Mouse (Mus musculus) midbrain, embryonic 11.5 days (tissue): ENCODE data around the gene Nrbp1. TPM values are rescaled to one million over a fixed set of nuclear protein-coding genes. Genes with fewer than 3 reads are reported as not detected.

Experiments used
- ATAC-seq: fragments of 200-750 bp; cut with Nextera tagmentation; 2 replicates; pipeline ENCODE4 v1.8.0; 2017; ENCODE audit warnings: moderate TSS enrichment, moderate library complexity; ENCODE audit not compliant: low FRiP score
- DNase-seq: peaks from one replicate; pipeline ENCODE4 v3.0.0; 2015; ENCODE audit warnings: low spot score; ENCODE audit errors: missing footprints
- H3K27ac ChIP-seq: fragments of 300-500 bp; sonication (generic); 2 replicates; pipeline ENCODE4 v1.5.1; 2014; ENCODE audit warnings: low read depth, low read length
- H3K27me3 ChIP-seq: fragments of 300-500 bp; sonication (generic); 2 replicates; pipeline ENCODE4 v1.6.1; 2014; ENCODE audit warnings: mild to moderate bottlenecking, low read length, moderate library complexity, mixed read lengths; ENCODE audit not compliant: control insufficient read depth, insufficient read depth
- H3K36me3 ChIP-seq: fragments of 300-500 bp; sonication (generic); 2 replicates; pipeline ENCODE4 v1.6.1; 2014; ENCODE audit warnings: mild to moderate bottlenecking, low read length, moderate library complexity, mixed read lengths; ENCODE audit not compliant: control insufficient read depth, insufficient read depth
- H3K4me1 ChIP-seq: fragments of 300-500 bp; sonication (generic); 2 replicates; pipeline ENCODE4 v1.6.1; 2014; ENCODE audit warnings: low read length; ENCODE audit not compliant: control insufficient read depth, insufficient read depth
- H3K4me2 ChIP-seq: fragments of 300-500 bp; sonication (generic); 2 replicates; pipeline ENCODE4 v1.6.1; 2014; ENCODE audit warnings: mild to moderate bottlenecking, moderate library complexity
- H3K4me3 ChIP-seq: fragments of 300-500 bp; sonication (generic); 2 replicates; pipeline ENCODE4 v1.5.1; 2014; ENCODE audit warnings: low read depth, low read length
- H3K9ac ChIP-seq: fragments of 300-500 bp; sonication (generic); 2 replicates; pipeline ENCODE4 v1.6.1; 2014; ENCODE audit warnings: low read length
- H3K9me3 ChIP-seq: fragments of 300-500 bp; sonication (generic); 2 replicates; pipeline ENCODE4 v1.6.1; 2016; ENCODE audit warnings: low read length; ENCODE audit not compliant: control insufficient read depth
- WGBS: fragments of 180-500 bp; shearing (Covaris S2); extraction: QIAGEN DNeasy Blood & Tissue Kit; methylation state at CpG from one replicate; pipeline ENCODE4 v1.1.7; 2014; 5-methylcytosine and 5-hydroxymethylcytosine counted together
- polyA plus RNA-seq: library from polyadenylated mRNA; unstranded; fragments of >200 nt; fragmentation: Nextera tagmentation; extraction: Ambion mirVana; gene quantifications from 2 replicates; pipeline ENCODE4 v1.2.1, GENCODE M21; 2014

Nrbp1 gene
- polyA plus RNA-seq, 1 experiment from 2014 or later: 148 TPM

- Histone ChIP-seq H3K27ac (no peak overlapping the region), H3K27me3 (no peaks in the 10 kb centered on the region), H3K4me3 (no peak overlapping the region), H3K9ac (no peak overlapping the region), H3K4me2 (no peak overlapping the region), H3K9me3 (peaks cover 4% of the 10 kb centered on the region), H3K4me1 (peaks cover 17% of the 10 kb centered on the region), H3K36me3 (peaks cover 33% of the 10 kb centered on the region)
- ATAC-seq: no peak
- WGBS: 96% methylated on average over 12 of the region's 12 CpGs
- DNase-seq: peak; percentile 28
These were observed 43.6 kb upstream of the Nrbp1 start for GRCm38 (mm10) chr5:31197072-31197471.

- WGBS: 90% methylated on average over 9 of the region's 9 CpGs
- peaks cover 20% of the 10 kb centered on the region for H3K4me1 ChIP-seq
- peaks cover 4% of the 10 kb centered on the region for H3K9me3 ChIP-seq
- no peak overlapping the region for H3K27ac ChIP-seq
- H3K4me2 ChIP-seq: no peak overlapping the region
- DNase-seq (peak; percentile 81), ATAC-seq (no peak)
- peaks cover 33% of the 10 kb centered on the region for H3K36me3 ChIP-seq
- no peak overlapping the region for H3K4me3 ChIP-seq
- H3K9ac ChIP-seq: no peak overlapping the region
- H3K27me3 ChIP-seq: no peaks in the 10 kb centered on the region
These were observed 42.5 kb upstream of the Nrbp1 start for GRCm38 (mm10) chr5:31198170-31198569.

GRCm38 (mm10) chr5:31198616-31199320, 41.9 kb upstream of the Nrbp1 start:
- peaks cover 33% of the 10 kb centered on the region for H3K36me3 ChIP-seq
- H3K27me3 ChIP-seq: no peaks in the 10 kb centered on the region
- peak; percentile 81 for DNase-seq
- H3K9me3 ChIP-seq: peaks cover 4% of the 10 kb centered on the region
- no peak overlapping the region for H3K4me3 ChIP-seq
- peaks cover 19% of the 10 kb centered on the region for H3K4me1 ChIP-seq
- no peak overlapping the region for H3K27ac ChIP-seq
- ATAC-seq: no peak
- WGBS: 87% methylated on average over 5 of the region's 5 CpGs
- H3K4me2 ChIP-seq: no peak overlapping the region
- no peak overlapping the region for H3K9ac ChIP-seq

GRCm38 (mm10) chr5:31199321-31199892, 41.3 kb upstream of the Nrbp1 start:
- Histone ChIP-seq H3K9ac (no peak overlapping the region), H3K4me3 (no peak overlapping the region), H3K4me2 (no peak overlapping the region), H3K36me3 (peaks cover 33% of the 10 kb centered on the region), H3K27ac (no peak overlapping the region), H3K27me3 (no peaks in the 10 kb centered on the region), H3K4me1 (peaks cover 13% of the 10 kb centered on the region), H3K9me3 (peaks cover 4% of the 10 kb centered on the region)
- 95% methylated on average over 19 of the region's 19 CpGs for WGBS
- DNase-seq (peak; percentile 74), ATAC-seq (no peak)

- Histone ChIP-seq H3K4me3 (no peak overlapping the region), H3K27ac (no peak overlapping the region), H3K36me3 (peaks cover 33% of the 10 kb centered on the region), H3K9ac (no peak overlapping the region), H3K4me1 (peaks cover 12% of the 10 kb centered on the region), H3K27me3 (no peaks in the 10 kb centered on the region), H3K4me2 (no peak overlapping the region), H3K9me3 (peaks cover 4% of the 10 kb centered on the region)
- ATAC-seq (no peak), DNase-seq (peak; percentile 80)
- WGBS: 85% methylated on average over 9 of the region's 9 CpGs
These were observed 40.8 kb upstream of the Nrbp1 start for GRCm38 (mm10) chr5:31199893-31200292.

- peaks cover 30% of the 10 kb centered on the region for H3K36me3 ChIP-seq
These were observed 40.3 kb upstream of the Nrbp1 start for GRCm38 (mm10) chr5:31200327-31200768.

GRCm38 (mm10) chr5:31201042-31201741, 39.5 kb upstream of the Nrbp1 start:
- WGBS: 20% methylated on average over 13 of the region's 13 CpGs
- peaks cover 29% of the 10 kb centered on the region for H3K36me3 ChIP-seq
- peak; percentile 44 for DNase-seq
- peaks cover 4% of the 10 kb centered on the region for H3K9me3 ChIP-seq
- ATAC-seq: no peak
- H3K9ac ChIP-seq: peak overlapping the region; percentile 88
- H3K4me3 ChIP-seq: peak overlapping the region; percentile 76
- H3K27ac ChIP-seq: peak overlapping the region; percentile 74
- H3K4me2 ChIP-seq: peak overlapping the region; percentile 63
- H3K4me1 ChIP-seq: peaks cover 12% of the 10 kb centered on the region
- no peaks in the 10 kb centered on the region for H3K27me3 ChIP-seq

More at GRCm38 (mm10) chr5:31200327-31200768, 40.3 kb upstream of the Nrbp1 start:
- Histone ChIP-seq H3K4me1 (peaks cover 12% of the 10 kb centered on the region), H3K9ac (0 out of 2 replicates have a peak overlapping the region, but pooled peaks have one; percentile 21), H3K27ac (no peak overlapping the region), H3K4me2 (no peak overlapping the region), H3K9me3 (peaks cover 4% of the 10 kb centered on the region), H3K27me3 (no peaks in the 10 kb centered on the region), H3K4me3 (0 out of 2 replicates have a peak overlapping the region, but pooled peaks have one; percentile 1)
- ATAC-seq (no peak), DNase-seq (no peak)
- 89% methylated on average over 27 of the region's 27 CpGs for WGBS

GRCm38 (mm10) chr5:31201742-31202590, 38.7 kb upstream of the Nrbp1 start, which contains the start of gene Zfp513:
Gene Zfp513 (minus strand): TSS chr5:31202303.
- no peaks in the 10 kb centered on the region for H3K27me3 ChIP-seq
- peak within 1 kb of the TSS; percentile 64 for H3K4me2 ChIP-seq
- peak within 1 kb of the TSS; percentile 88 for H3K9ac ChIP-seq
- peaks cover 28% of the 10 kb centered on the region for H3K36me3 ChIP-seq
- peak within 1 kb of the TSS; percentile 74 for H3K27ac ChIP-seq
- H3K4me1 ChIP-seq: peaks cover 12% of the 10 kb centered on the region
- ATAC-seq: peak; percentile 97
- peaks cover 4% of the 10 kb centered on the region for H3K9me3 ChIP-seq
- H3K4me3 ChIP-seq: peak within 1 kb of the TSS; percentile 76
- DNase-seq: peak; percentile 98
- WGBS: under 1% methylated on average over 53 of the region's 53 CpGs
